Mouse (Mus musculus): Measurements from ENCODE around the gene Sorl1. TPM values are rescaled to one million over a fixed set of nuclear protein-coding genes. Genes with fewer than 3 reads are reported as not detected.

Gene Sorl1
- total RNA-seq, 2 experiments from 2014 or later: 196 to 197 TPM

DNA sequence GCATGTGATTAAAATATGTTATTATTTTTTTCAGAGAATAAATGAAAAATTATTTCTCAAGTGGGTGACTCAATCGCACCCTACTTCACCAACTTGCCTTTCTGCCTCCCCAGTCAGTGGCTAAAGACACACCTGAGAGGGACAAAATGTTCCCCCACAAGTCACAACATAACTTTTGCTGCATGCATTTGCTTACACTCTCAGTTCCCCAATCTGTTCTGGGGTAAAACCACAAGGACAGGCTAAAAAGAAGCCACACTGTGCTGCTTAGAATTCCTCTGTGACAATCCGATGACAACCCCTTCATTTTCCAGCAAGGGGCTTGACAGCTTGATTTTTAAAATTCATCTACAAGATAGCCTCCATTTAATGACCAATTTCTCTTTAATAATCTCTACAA is 22.4 kb upstream of the Sorl1 start:
- DNase-seq (ENCODE audit: low spot score in 2 of 2): no peak
- TF ChIP-seq CTCF (conservative IDR thresholded peaks at IDR 0.05): no peak
- no peak overlapping the region for H3K4me3 ChIP-seq
- H3K27ac ChIP-seq: no peak overlapping the region

DNA sequence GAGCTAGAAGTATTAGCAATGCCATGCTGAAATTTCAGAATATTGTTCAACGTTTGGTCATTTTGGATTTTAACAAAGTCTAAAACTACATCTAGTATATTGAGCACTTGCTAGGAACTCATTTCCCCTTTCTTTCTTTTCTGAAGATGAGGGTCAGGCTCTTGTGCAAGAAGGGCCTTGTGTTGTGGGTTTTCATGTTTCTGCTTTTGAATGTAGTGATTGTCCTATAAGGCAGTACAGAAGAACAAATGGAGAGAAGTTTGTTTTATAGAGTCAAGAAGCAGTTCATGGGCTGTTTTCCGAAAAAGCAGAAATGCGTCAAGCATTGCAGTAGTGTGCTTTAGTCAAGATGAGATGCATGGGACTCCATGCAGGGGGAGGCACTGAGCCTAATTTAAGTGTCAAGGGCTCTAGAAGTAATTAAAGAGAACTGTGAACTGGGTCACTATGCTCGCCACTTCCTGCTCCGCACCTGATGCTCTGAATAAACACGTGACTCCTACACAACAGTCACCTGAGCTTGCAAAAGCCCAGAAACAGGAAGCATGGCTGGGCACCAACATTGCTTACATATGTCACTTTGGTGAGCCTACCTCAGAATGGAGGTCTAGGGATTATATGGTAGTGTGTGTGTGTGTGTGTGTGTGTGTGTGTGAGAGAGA is 17.6 kb upstream of the Sorl1 start:
- no peak for TF ChIP-seq CTCF (conservative IDR thresholded peaks at IDR 0.05)
- DNase-seq (ENCODE audit: low spot score in 2 of 2): no peak
- Histone ChIP-seq H3K27ac (no peak overlapping the region), H3K4me3 (no peak overlapping the region)

DNA sequence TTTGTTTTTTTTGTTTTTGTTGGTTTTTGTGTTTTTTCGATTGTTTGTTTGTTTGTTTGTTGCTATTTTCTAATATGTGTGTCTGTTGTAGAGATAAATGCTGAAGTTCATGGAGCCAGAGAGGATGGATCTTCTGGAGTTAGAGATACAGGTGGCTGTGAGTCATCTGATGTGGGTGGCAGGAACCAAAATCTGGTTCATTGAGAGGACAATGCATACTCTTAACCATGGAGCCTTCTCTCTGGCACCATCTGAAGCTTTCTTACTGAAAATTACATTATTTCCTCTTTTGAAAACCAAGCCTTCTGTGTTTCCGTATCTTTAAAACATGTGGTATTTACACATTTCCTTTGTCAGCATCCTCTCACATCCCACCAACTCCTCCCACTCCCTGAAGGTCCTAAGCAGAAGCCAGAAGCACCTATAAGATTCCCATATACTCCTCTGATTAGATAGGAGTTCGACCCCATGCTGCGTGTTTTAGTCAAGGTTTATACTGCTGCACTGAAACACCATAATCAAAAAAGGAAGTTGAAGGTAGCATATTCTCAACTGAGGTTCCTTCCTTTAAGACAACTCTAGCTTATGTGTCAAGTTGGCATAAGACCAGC is 14.3 kb upstream of the Sorl1 start:
- TF ChIP-seq CTCF (conservative IDR thresholded peaks at IDR 0.05): no peak
- DNase-seq (ENCODE audit: low spot score in 2 of 2): peak in 1 of 2 experiments; percentile 42
- Histone ChIP-seq H3K4me3 (no peak overlapping the region), H3K27ac (no peak overlapping the region)

DNA sequence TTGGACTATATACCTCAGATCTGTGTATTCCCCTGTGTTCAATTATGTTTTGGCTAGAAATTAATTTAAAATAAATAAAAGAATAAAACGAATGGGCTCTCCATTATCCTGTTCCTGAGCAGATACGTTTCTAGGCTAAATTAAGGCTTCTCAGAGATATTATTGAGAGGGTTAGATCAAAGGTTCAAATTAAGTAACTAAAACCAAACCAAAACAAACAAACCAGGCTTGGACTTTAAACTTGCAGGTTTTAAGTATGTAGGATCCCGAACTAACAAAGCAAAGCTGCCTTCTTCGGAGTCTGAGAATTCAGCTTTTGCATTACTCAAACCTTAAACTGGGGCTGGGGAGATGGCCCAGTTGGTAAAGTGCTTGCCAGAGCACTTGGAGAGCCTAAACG is 13.5 kb upstream of the Sorl1 start:
- Histone ChIP-seq H3K27ac (no peak overlapping the region), H3K4me3 (no peak overlapping the region)
- no peak for DNase-seq (ENCODE audit: low spot score in 2 of 2)
- no peak for TF ChIP-seq CTCF (conservative IDR thresholded peaks at IDR 0.05)

DNA sequence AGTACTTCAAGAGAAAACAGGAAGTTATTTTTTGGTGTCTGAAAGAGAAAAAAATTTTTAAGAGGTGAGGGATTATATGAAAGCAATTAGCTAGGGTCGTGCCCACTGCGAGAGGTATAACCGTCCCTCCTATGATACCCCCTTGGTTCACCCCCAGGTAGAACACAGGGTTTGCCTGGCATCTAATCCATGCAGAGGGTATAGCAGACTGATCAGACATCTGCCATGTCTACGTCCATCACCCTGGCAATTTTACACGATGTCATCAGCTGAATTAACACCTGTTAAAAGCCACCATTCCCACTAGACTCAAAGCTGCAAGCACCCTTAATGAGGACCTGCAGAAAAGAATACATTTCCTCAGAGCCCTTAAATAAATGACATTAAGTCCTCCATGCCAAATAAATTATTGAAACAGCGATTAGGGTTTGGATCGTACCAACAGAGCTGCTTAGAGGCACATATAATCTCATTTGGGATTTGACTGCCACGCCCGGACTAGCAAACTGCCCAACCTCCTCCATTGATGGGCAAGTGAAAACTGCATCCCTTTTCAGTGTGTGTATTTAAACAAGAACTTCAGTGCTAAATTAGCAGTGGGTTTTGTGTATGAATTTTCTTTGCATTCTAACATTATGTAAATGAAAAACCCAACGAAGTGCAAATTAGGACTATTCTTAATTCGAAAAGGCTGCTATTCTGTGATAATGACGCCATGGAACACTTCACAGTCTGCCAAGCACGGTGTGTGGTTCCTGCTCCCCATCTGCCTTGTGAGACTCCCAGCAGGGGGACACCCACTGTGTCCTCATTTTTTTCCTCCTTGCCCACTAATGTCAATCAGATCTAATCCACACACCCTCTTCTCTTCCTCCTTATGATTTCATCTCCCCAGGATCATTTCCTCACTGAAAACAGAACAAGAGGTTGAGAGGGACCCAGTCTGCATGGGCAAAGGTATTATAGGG is 7.0 kb upstream of the Sorl1 start:
- H3K4me3 ChIP-seq: no peak overlapping the region
- H3K27ac ChIP-seq: no peak overlapping the region
- DNase-seq (ENCODE audit: low spot score in 2 of 2): peak; percentile 44 to 75
- TF ChIP-seq CTCF (conservative IDR thresholded peaks at IDR 0.05): peak; percentile 20; the same call in 1 of the 2 replicates

DNA sequence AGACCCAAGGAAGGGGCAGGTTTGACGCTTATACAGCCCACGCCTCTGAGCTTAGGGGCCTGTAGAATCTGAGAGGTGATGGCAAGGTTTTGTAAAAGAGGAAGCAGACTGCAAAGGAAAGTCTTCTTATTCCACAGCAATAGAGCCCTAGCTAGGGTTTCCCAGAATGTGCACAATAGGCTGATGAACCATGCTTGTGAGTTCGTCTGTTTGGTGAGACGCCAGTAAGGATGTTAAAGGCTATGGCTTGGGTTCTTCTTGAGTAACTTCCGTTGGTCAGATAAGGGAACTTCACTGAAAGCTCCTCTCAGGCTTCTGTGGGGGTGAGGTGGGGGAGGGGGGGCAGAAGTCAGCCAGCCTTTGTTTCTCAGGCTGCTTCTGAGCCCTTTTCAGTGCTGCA is 3.9 kb upstream of the Sorl1 start:
- no peak for DNase-seq (ENCODE audit: low spot score in 2 of 2)
- Histone ChIP-seq H3K4me3 (no peak overlapping the region), H3K27ac (no peak overlapping the region)
- TF ChIP-seq CTCF (conservative IDR thresholded peaks at IDR 0.05): no peak

DNA sequence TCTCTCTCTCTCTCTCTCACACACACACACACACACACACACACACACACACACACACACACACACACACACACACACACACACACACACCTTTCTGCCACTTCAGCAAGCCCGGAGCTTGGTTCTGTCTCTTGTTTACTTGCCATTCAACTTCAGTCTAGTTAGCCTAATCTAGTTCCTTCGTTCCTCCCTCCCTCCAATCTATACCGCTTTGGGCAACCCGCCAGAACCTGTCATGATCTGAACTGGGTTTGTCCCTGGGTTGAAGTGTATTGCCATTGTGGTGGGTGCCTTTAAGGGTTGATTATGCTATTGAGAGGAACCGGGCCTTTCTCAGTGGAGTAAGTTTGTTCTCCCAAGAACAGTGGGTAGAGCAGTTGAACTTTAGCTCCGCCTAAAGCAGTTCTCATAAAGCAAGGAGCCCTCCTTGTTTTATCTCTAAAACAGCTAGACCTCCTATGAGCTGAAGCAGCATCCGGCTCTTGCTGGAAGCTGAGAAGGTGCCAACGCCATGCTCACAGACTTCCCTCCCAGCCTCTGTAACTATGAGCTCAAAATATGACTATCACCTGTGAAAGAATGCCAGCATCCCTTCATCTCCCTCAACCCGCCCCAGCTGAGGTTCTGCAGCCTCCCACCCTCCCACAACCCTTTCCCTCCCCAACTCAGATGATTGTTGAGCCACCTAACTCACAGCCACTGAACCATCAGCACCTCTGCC is 1.3 kb upstream of the Sorl1 start:
- H3K27ac ChIP-seq: no peak overlapping the region
- TF ChIP-seq CTCF (conservative IDR thresholded peaks at IDR 0.05): no peak
- no peak for DNase-seq (ENCODE audit: low spot score in 2 of 2)
- H3K4me3 ChIP-seq: no peak overlapping the region

DNA sequence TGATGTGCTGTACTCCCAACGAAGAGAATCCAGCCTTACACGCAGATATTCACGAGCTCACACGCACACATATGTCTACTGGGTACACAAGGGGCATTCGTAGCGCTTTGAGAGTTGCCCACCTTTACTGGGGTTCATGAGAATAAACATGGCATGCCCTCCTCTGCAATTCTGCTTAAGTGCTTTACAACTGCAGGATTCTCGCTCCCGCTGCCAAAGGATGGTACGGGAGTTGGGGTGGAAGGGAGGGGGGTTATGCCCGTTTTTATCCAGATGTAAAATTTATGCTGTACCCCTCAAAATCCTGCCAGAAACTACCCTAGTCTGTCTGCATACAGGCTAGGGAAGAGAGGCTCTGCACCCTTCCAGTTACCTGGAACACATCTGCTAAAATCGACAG is 893 bp downstream of the Sorl1 start:
- Histone ChIP-seq H3K27ac (peak overlapping the region; percentile 99), H3K4me3 (peak overlapping the region; percentile 99)
- DNase-seq (ENCODE audit: low spot score in 2 of 2): no peak
- TF ChIP-seq CTCF (conservative IDR thresholded peaks at IDR 0.05): no peak

DNA sequence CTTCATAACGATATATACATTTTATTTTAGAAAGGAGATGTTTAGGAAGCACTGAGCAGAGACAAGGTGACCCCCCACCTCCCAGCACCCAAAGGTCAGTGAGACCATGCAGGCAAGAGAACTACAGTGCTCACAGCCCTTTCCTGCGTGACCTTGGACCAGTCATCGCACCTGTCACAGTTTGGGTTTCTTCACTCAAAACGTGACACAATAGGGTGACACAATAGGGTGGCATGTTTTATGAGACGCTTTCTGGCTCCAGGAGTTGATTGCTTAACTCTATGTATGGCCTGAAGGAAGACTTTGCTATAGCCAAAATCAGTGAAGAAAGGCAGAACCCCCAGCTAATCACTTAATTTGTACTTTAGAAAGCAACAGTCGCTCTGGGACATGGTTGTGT is 1.7 kb downstream of the Sorl1 start:
- H3K4me3 ChIP-seq: peak overlapping the region; percentile 99
- TF ChIP-seq CTCF (conservative IDR thresholded peaks at IDR 0.05): no peak
- no peak for DNase-seq (ENCODE audit: low spot score in 2 of 2)
- H3K27ac ChIP-seq: peak overlapping the region; percentile 99

DNA sequence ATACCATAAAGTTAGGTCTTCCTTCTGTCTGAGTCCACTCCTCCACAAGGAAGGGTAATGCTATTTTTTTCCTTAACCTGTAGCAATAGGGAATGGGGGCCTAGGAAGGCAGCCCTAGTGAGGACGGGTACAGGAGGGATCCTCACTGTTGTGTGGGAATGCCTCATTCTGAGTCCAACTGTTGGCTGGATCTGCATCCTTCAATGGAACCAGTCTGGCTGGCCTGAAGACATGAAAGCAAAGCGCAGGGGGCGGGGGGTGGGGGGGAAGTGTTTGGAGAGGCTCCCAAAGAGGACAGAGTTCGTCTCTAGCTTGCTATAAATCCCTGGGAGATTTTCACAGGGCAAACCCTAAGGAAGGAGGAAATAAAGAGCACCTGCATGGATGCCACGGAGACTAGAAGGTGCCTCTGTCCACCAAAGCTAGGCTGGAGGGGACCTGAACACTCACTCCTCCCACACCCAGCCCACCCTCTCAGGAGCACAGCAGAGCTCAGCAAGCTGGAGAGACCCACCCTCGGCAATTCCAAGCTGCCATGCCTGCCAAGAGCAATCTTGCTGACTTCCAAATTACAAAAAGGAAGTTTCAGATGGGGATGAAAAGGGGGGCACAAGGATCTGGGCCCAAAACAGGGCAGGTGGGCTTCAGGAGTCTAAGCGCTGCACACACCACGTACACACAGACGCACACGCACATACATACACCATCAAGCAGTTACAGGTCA is 2.3 kb downstream of the Sorl1 start:
- peak overlapping the region; percentile 99 for H3K4me3 ChIP-seq
- no peak for TF ChIP-seq CTCF (conservative IDR thresholded peaks at IDR 0.05)
- H3K27ac ChIP-seq: peak overlapping the region; percentile 99
- no peak for DNase-seq (ENCODE audit: low spot score in 2 of 2)

DNA sequence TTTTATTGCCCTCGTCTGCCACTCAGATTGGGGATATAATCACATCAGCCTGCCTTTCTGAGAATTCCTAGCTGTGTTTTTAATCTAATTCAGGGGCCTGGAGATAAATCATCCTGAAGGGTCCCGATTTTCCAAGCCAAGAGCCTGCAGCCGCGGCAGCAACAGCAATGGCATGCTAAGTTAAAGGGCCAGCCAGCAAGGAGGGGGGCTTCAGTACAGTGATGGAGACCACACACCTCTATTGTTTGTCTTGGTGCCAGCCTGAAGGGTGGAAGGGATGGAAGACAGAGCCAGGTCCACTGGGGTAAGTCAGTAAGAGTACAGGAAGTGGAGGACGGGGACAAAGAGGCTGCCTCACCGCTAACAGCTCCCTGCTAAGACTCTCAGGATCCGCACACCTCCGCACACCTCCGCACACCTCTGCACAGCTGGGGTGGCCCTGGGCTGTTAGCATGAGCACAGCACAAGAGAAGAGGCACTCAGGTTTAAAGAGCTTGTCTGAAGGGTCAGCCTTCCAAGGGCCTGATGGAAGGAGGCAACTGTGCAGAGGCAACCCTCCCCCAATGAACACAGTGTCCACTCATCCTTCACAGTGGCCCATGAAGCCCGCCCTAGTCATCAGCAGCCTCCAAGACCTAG is 7.6 kb downstream of the Sorl1 start:
- TF ChIP-seq CTCF (conservative IDR thresholded peaks at IDR 0.05): no peak
- no peak for DNase-seq (ENCODE audit: low spot score in 2 of 2)

More for the DNA sequence above, 7.6 kb downstream of the Sorl1 start:
- Histone ChIP-seq H3K27ac (peak overlapping the region; percentile 14; the same call in 1 of the 2 replicates), H3K4me3 (no peak overlapping the region)

Measured in layer of hippocampus, adult 2 months (tissue).